Mouse (Mus musculus): ENCODE results near the gene Rabl6. TPM values are rescaled to one million over a fixed set of nuclear protein-coding genes. Genes with fewer than 3 reads are reported as not detected.

The Rabl6 gene
- polyA plus RNA-seq, 1 experiment from 2014 or later, result 64.2 TPM

GRCm38 (mm10) chr2:25588227-25588907, 20.0 kb downstream of the Rabl6 start:
- H3K27me3 ChIP-seq (replicated peaks), result no peaks in the 10 kb centered on the region
- no peak overlapping the region for H3K9ac ChIP-seq
- no peaks in the 10 kb centered on the region for H3K9me3 ChIP-seq
- H3K36me3 ChIP-seq, result peaks cover 63% of the 10 kb centered on the region
- WGBS, result 94% methylated on average over 8 of the region's 8 CpGs
- no peak overlapping the region for H3K4me2 ChIP-seq
- H3K4me3 ChIP-seq (replicated peaks), result no peak overlapping the region
- H3K27ac ChIP-seq, result no peak overlapping the region
- H3K4me1 ChIP-seq, result no peaks in the 10 kb centered on the region
- ATAC-seq (ENCODE audit: insufficient read depth, low FRiP score, low read depth), result no peak

- Histone ChIP-seq H3K4me1 (peaks cover 10% of the 10 kb centered on the region), H3K27me3 (replicated peaks) (no peaks in the 10 kb centered on the region), H3K27ac (no peak overlapping the region), H3K9ac (no peak overlapping the region), H3K4me2 (no peak overlapping the region), H3K4me3 (replicated peaks) (no peak overlapping the region), H3K9me3 (no peaks in the 10 kb centered on the region), H3K36me3 (peaks cover 58% of the 10 kb centered on the region)
- ATAC-seq (ENCODE audit: insufficient read depth, low FRiP score, low read depth), result no peak
- WGBS, result 93% methylated on average over 8 of the region's 8 CpGs
These were observed 21.0 kb downstream of the Rabl6 start for GRCm38 (mm10) chr2:25587290-25587689.

- Histone ChIP-seq H3K27me3 (replicated peaks) (peaks cover 8% of the 10 kb centered on the region), H3K27ac (no peak overlapping the region), H3K9ac (no peak overlapping the region), H3K9me3 (no peaks in the 10 kb centered on the region), H3K4me1 (peaks cover 21% of the 10 kb centered on the region), H3K36me3 (peaks cover 47% of the 10 kb centered on the region), H3K4me2 (no peak overlapping the region), H3K4me3 (replicated peaks) (no peak overlapping the region)
- WGBS, result 68% methylated on average over 3 of the region's 3 CpGs
- ATAC-seq (ENCODE audit: insufficient read depth, low FRiP score, low read depth), result no peak
These were observed 22.7 kb downstream of the Rabl6 start for GRCm38 (mm10) chr2:25585601-25586000.

GRCm38 (mm10) chr2:25584856-25585255, 23.5 kb downstream of the Rabl6 start:
- Histone ChIP-seq H3K9ac (no peak overlapping the region), H3K4me1 (peaks cover 26% of the 10 kb centered on the region), H3K27ac (no peak overlapping the region), H3K36me3 (peaks cover 40% of the 10 kb centered on the region), H3K4me2 (no peak overlapping the region), H3K4me3 (replicated peaks) (no peak overlapping the region), H3K27me3 (replicated peaks) (peaks cover 15% of the 10 kb centered on the region), H3K9me3 (no peaks in the 10 kb centered on the region)
- WGBS, result 80% methylated on average over 4 of the region's 4 CpGs
- no peak for ATAC-seq (ENCODE audit: insufficient read depth, low FRiP score, low read depth)

- no peak for ATAC-seq (ENCODE audit: insufficient read depth, low FRiP score, low read depth)
- H3K9ac ChIP-seq, result no peak overlapping the region
- peaks cover 22% of the 10 kb centered on the region for H3K27me3 ChIP-seq (replicated peaks)
- peaks cover 38% of the 10 kb centered on the region for H3K36me3 ChIP-seq
- no peak overlapping the region for H3K27ac ChIP-seq
- H3K4me3 ChIP-seq (replicated peaks), result no peak overlapping the region
- H3K9me3 ChIP-seq, result no peaks in the 10 kb centered on the region
- 77% methylated on average over 3 of the region's 3 CpGs for WGBS
- peaks cover 33% of the 10 kb centered on the region for H3K4me1 ChIP-seq
- H3K4me2 ChIP-seq, result no peak overlapping the region
These were observed 24.2 kb downstream of the Rabl6 start for GRCm38 (mm10) chr2:25584152-25584551.

- 62% methylated on average over 4 of the region's 4 CpGs for WGBS
- H3K9me3 ChIP-seq, result no peaks in the 10 kb centered on the region
- H3K9ac ChIP-seq, result no peak overlapping the region
- H3K27me3 ChIP-seq (replicated peaks), result peaks cover 28% of the 10 kb centered on the region
- H3K27ac ChIP-seq, result no peak overlapping the region
- ATAC-seq (ENCODE audit: insufficient read depth, low FRiP score, low read depth), result no peak
- no peak overlapping the region for H3K4me3 ChIP-seq (replicated peaks)
- no peak overlapping the region for H3K4me2 ChIP-seq
- peaks cover 37% of the 10 kb centered on the region for H3K4me1 ChIP-seq
- H3K36me3 ChIP-seq, result peaks cover 37% of the 10 kb centered on the region
These were observed 24.8 kb downstream of the Rabl6 start for GRCm38 (mm10) chr2:25583571-25583970.

GRCm38 (mm10) chr2:25583120-25583481, 25.2 kb downstream of the Rabl6 start:
- H3K4me3 ChIP-seq (replicated peaks), result no peak overlapping the region
- H3K27me3 ChIP-seq (replicated peaks), result peaks cover 33% of the 10 kb centered on the region
- peaks cover 42% of the 10 kb centered on the region for H3K4me1 ChIP-seq
- H3K27ac ChIP-seq, result no peak overlapping the region
- no peak overlapping the region for H3K4me2 ChIP-seq
- no peaks in the 10 kb centered on the region for H3K9me3 ChIP-seq
- H3K36me3 ChIP-seq, result peaks cover 33% of the 10 kb centered on the region
- no peak overlapping the region for H3K9ac ChIP-seq
- no peak for ATAC-seq (ENCODE audit: insufficient read depth, low FRiP score, low read depth)
- 73% methylated on average over 6 of the region's 6 CpGs for WGBS

GRCm38 (mm10) chr2:25582466-25583119, 25.7 kb downstream of the Rabl6 start:
- Histone ChIP-seq H3K27me3 (replicated peaks) (peaks cover 38% of the 10 kb centered on the region), H3K36me3 (peaks cover 28% of the 10 kb centered on the region), H3K9ac (no peak overlapping the region), H3K4me3 (replicated peaks) (no peak overlapping the region), H3K9me3 (no peaks in the 10 kb centered on the region), H3K27ac (peak overlapping the region; percentile 18; the same call in 1 of the 2 replicates), H3K4me1 (peaks cover 47% of the 10 kb centered on the region), H3K4me2 (no peak overlapping the region)
- ATAC-seq (ENCODE audit: insufficient read depth, low FRiP score, low read depth), result peak; percentile 11; the same call in 1 of the 2 replicates
- 45% methylated on average over 12 of the region's 12 CpGs for WGBS

- no peak overlapping the region for H3K4me3 ChIP-seq (replicated peaks)
- peaks cover 54% of the 10 kb centered on the region for H3K4me1 ChIP-seq
- WGBS, result 24% methylated on average over 6 of the region's 6 CpGs
- peak overlapping the region; percentile 77; the same call in 1 of the 2 replicates for H3K4me2 ChIP-seq
- peaks cover 21% of the 10 kb centered on the region for H3K36me3 ChIP-seq
- H3K27me3 ChIP-seq (replicated peaks), result peaks cover 45% of the 10 kb centered on the region
- H3K9ac ChIP-seq, result no peak overlapping the region
- H3K9me3 ChIP-seq, result no peaks in the 10 kb centered on the region
- ATAC-seq (ENCODE audit: insufficient read depth, low FRiP score, low read depth), result no peak
- peak overlapping the region; percentile 18; the same call in 1 of the 2 replicates for H3K27ac ChIP-seq
These were observed 26.4 kb downstream of the Rabl6 start for GRCm38 (mm10) chr2:25581901-25582301.

GRCm38 (mm10) chr2:25581294-25581864, 26.9 kb downstream of the Rabl6 start, which contains the start of gene Ajm1:
Gene Ajm1, minus strand, starts transcription at chr2:25581757.
- H3K4me1 ChIP-seq, result peaks cover 56% of the 10 kb centered on the region
- ATAC-seq (ENCODE audit: insufficient read depth, low FRiP score, low read depth), result peak; percentile 61; the same call in 1 of the 2 replicates
- 4% methylated on average over 19 of the region's 19 CpGs for WGBS
- no peaks in the 10 kb centered on the region for H3K9me3 ChIP-seq
- no peak within 1 kb of the TSS for H3K9ac ChIP-seq
- H3K36me3 ChIP-seq, result peaks cover 16% of the 10 kb centered on the region
- peak within 1 kb of the TSS; percentile 40 for H3K4me3 ChIP-seq (replicated peaks)
- H3K4me2 ChIP-seq, result peak within 1 kb of the TSS; percentile 77
- peaks cover 50% of the 10 kb centered on the region for H3K27me3 ChIP-seq (replicated peaks)
- H3K27ac ChIP-seq, result peak within 1 kb of the TSS; percentile 18; the same call in 1 of the 2 replicates

- H3K4me1 ChIP-seq, result peaks cover 60% of the 10 kb centered on the region
- ATAC-seq (ENCODE audit: insufficient read depth, low FRiP score, low read depth), result no peak
These were observed 27.7 kb downstream of the Rabl6 start for GRCm38 (mm10) chr2:25580621-25581101.

More at GRCm38 (mm10) chr2:25580621-25581101, 27.7 kb downstream of the Rabl6 start:
- H3K9me3 ChIP-seq, result no peaks in the 10 kb centered on the region
- no peak overlapping the region for H3K4me2 ChIP-seq
- 44% methylated on average over 6 of the region's 6 CpGs for WGBS
- H3K4me3 ChIP-seq (replicated peaks), result peak overlapping the region; percentile 40; the same call in 1 of the 2 replicates
- no peak overlapping the region for H3K27ac ChIP-seq
- peaks cover 52% of the 10 kb centered on the region for H3K27me3 ChIP-seq (replicated peaks)
- H3K9ac ChIP-seq, result no peak overlapping the region
- peaks cover 16% of the 10 kb centered on the region for H3K36me3 ChIP-seq

All from stomach, embryonic 15.5 days (tissue).